Mouse (Mus musculus): ENCODE results near the gene Gm8237.
"Not testable (repeated sequence)": the region's sequence is repeated elsewhere in the genome, so short reads cannot be mapped to it uniquely, and the experiment has no call there.

The Gm8237 gene

DNA sequence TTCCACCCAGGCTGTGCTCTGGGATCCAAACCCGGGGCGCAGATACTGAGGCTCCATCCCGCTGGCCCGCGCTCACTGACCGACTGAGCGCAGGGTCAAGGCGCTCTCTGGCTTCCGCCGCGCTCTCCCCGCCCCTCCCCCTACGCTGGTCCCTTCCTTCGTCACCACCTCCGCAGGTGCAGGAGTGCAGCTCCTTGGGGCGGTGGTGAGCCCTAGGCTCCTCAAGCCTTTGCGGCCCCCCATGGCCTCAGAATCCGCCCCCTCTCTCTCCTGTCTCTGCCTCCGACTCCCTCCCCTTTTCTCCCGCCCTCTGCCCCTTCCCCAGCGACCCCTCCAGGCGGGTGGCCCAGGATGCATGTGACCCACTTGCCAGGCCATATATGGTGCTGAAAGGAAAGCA, at the start of gene Gm8237:
Gene Gm8237 (minus strand): TSS at position 142 of the 400 bp plus-strand sequence.
- DNase-seq (ENCODE audit: low spot score) = not testable (repeated sequence)

DNA sequence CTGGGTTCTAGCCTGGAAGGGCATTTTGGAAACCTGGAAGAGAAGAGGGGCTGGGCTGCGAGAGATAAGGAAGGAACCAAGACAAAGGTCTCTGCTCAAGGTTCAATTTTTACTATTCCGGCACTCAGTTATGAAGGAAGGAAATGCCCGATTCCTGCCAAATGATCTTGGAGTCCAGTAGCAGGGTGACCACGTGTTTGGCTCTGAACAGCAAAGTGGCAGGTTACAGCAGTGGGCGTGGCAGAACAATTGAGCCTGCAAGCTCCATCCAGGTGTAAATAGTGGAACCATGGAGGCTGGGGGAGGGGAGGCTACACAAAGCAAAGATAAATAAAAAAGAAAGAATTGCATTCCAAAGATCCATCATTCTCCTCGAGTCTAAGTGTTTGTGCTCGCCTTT, 43.1 kb upstream of the Gm8237 start:
- DNase-seq (ENCODE audit: low spot score) = not testable (repeated sequence)

DNA sequence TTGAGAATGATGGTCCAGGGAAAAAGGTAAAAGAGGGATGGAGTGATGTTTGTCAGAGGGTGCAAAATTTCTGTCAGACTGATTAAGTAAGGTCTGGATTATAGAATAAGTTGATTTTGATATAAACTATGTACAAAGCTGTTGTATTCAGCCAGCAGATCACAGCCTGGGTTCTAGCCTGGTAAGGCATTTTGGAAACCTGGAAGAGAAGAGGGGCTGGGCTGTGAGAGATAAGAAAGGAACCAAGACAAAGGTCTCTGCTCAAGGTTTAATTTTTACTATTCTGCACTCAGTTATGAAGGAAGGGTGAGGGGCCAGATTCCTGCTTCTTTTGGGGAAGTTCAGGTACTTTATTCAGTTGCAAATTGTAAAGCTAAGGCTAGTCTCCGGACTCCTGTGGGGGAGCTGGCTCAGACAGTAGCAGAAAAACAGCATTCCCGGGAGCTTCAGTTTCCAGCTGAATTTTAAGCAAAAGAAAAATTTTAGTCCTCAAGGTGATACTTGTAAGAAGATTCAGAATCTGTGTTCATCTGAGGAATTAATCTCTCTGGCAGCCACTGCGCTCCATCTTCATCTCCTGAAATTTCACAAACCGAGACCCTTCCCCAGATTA, 38.3 kb upstream of the Gm8237 start:
- DNase-seq (ENCODE audit: low spot score) = not testable (repeated sequence)

GRCm38 (mm10) chr14:5913701-5914100, 33.5 kb upstream of the Gm8237 start:
- not testable (repeated sequence) for DNase-seq (ENCODE audit: low spot score)

GRCm38 (mm10) chr14:5879791-5880190, 391 bp downstream of the Gm8237 start:
- not testable (repeated sequence) for DNase-seq (ENCODE audit: low spot score)

GRCm38 (mm10) chr14:5879136-5879535, 1.0 kb downstream of the Gm8237 start:
- not testable (repeated sequence) for DNase-seq (ENCODE audit: low spot score)

DNA sequence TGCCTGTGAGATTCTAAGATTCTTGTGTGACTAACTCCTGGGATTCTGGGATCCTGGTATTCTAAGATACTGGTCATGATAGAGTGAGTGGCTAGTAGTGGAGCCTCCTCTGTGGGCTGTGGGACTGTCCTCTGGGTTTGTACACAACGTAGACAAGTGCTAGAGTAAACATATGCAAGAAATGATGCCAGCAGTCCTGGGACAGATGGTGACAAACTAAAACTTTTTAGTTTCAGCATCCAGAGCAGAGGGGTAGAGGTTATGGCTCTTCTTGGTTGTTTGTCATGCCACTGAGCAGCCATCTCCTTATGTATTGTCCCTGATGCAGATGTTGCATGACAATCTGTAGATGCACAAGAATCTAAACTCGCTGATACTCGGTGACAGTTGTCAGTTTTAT, 24.3 kb downstream of the Gm8237 start:
- DNase-seq (ENCODE audit: low spot score) = not testable (repeated sequence)

DNA sequence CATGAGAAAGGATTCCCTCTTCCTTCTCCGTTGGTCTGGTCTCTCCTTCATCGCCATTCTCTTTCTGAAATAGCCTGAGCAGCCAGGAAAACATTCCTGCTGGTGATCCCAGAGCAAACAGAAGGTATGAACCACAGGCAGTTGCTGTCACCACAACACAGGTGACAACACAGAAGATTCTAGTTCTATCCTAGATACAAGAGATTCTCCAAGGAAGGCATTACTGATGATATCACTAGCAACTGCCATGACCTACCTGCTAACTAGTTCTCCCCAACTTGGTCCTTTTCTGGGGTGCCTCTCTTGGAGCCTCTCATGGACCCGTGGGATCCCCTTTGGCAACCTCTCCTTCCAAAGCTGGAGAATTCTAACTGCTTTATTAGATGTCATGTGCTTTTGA, 50.0 kb downstream of the Gm8237 start, which contains the start of gene Gm3424:
Gene Gm3424 (minus strand): TSS at position 101 of the 400 bp plus-strand sequence.
- DNase-seq (ENCODE audit: low spot score) = not testable (repeated sequence)

DNA sequence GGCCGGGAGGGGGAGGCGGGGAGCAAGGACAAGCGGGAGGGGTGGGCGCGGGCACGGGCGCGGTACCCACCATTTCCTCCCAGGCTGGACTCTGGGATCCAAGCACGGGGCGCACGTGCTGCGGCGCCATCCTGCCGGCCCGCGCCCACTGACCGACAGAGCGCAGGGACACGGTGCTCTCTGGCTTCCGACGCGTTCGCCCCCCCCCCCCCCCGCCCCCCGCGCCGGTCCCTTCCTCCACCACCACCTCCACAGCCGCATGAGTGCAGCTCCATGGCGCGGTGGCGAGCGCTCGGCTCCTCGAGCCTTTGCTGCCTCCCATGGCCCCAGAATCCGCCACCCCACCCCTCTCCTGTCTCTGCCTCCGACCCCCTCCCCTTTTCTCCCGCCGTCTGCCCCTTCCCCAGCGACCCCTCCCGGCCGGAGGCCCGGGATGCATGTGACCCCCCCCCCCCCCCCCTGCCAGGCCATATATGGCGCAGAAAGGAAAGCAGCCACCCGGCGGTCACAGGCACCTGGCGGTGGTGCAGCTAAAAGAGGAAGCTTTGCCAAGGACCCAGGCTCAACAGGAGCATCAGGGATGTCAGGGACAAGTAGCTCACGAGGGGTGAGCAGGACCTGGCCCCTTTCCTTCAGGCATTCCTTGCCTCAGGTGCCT, 67.4 kb downstream of the Gm8237 start:
- not testable (repeated sequence) for DNase-seq (ENCODE audit: low spot score)
